Mouse (Mus musculus) G1E (cell line): ENCODE measurements around the gene Palm3. TPM values are rescaled to one million over a fixed set of nuclear protein-coding genes. Genes with fewer than 3 reads are reported as not detected.
A peak's percentile ranks its signal among the peaks of the same experiment; 100 is the strongest.

ENCODE experiments used
- ATAC-seq: 2 replicates; pipeline ENCODE4 v1.8.0; 2016; ENCODE audit warnings: mild to moderate bottlenecking; ENCODE audit not compliant: insufficient number of reproducible peaks, poor library complexity, low FRiP score, severe bottlenecking; ENCODE audit errors: extremely low read depth
- DNase-seq: peaks from one replicate; pipeline ENCODE4 v3.0.0; 2012; ENCODE audit warnings: low spot score
- H3K27me3 ChIP-seq: 2 replicates; pipeline ENCODE4 v1.6.1; 2012; ENCODE audit warnings: mild to moderate bottlenecking, low read length, inconsistent platforms; ENCODE audit not compliant: insufficient read depth
- H3K36me3 ChIP-seq: replicated peaks from 2 replicates; pipeline ENCODE3; 2012; ENCODE audit warnings: mild to moderate bottlenecking, inconsistent platforms
- H3K4me1 ChIP-seq: 2 replicates; pipeline ENCODE4 v1.6.1; 2012; ENCODE audit warnings: low read depth, low read length, inconsistent platforms, mixed read lengths; ENCODE audit not compliant: insufficient read depth
- H3K4me3 ChIP-seq: 2 replicates; pipeline ENCODE4 v1.5.1; 2012; ENCODE audit warnings: low read depth, mild to moderate bottlenecking, inconsistent platforms, low read length, moderate library complexity, mixed read lengths
- H3K9me3 ChIP-seq: replicated peaks from 2 replicates; pipeline ENCODE4 v1.6.1; 2012; ENCODE audit warnings: inconsistent platforms
- CTCF ChIP-seq: IDR thresholded peaks from 2 replicates; pipeline ENCODE4 v1.5.1; 2012; ENCODE audit warnings: low read depth, low read length, inconsistent platforms, mixed read lengths
- GATA1 ChIP-seq: IDR thresholded peaks from 2 replicates; pipeline ENCODE4 v1.6.1; 2012; ENCODE audit warnings: borderline replicate concordance, low read length, inconsistent platforms, mixed read lengths
- GATA2 ChIP-seq: IDR thresholded peaks from 2 replicates; pipeline ENCODE4 v1.6.1; 2012; ENCODE audit warnings: low read depth, low read length, inconsistent platforms, borderline replicate concordance
- POLR2AphosphoS5 ChIP-seq: IDR thresholded peaks from 2 replicates; pipeline ENCODE4 v1.6.1; 2012; ENCODE audit warnings: low read depth, low read length, inconsistent platforms; ENCODE audit not compliant: insufficient replicate concordance
- TAL1 ChIP-seq: conservative IDR thresholded peaks from 2 replicates; pipeline ENCODE4 v1.6.1; 2012; ENCODE audit warnings: low read depth, low read length, inconsistent platforms, mixed read lengths
- polyA plus RNA-seq: library from polyadenylated mRNA; stranded (reverse); fragments of >175 nt; gene quantifications from 2 replicates; pipeline ENCODE4 v1.2.3, GENCODE M21; 2012
- total RNA-seq, 2 experiments: library from RNA; stranded (forward) in 1 of 2; stranded (reverse) in 1 of 2; fragments of 200-1000 nt in 1 of 2; fragments of >200 nt in 1 of 2; fragmentation: Nextera tagmentation in 1 of 2; gene quantifications; 2 replicates each; pipeline ENCODE4 v1.2.3; 2014 to 2017

Palm3 gene
- total RNA-seq (2014; fragmentation: Nextera tagmentation) (not detected in 2 replicates), total RNA-seq (2017) (0.06 TPM in 1 of 2 replicates, not detected in the other), polyA plus RNA-seq (0.12 and 0.15 TPM in 2 replicates)

DNA sequence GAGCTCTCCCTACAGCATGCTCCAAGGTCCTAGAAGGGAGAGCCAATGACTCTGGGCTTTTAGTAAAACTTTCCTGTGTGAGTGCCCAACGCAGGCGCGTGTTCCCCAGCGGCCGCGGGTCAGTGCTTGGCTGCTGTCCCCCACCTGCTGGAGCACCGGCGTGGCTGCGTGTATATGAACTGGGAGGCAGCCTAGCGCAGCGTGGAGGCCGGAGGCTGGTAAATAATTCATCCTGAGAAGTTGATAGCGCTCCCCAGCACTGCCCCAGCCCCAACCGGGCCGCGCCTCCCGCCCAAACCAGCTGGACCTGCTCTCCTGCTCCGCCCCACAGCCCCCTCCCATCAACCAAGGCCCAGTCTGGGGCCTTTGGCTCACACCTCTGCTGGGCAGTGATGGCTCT is at the start of gene Palm3:
Gene Palm3 (plus strand): TSS at position 376 of the 400 bp plus-strand sequence.
- no peak for ATAC-seq
- TF ChIP-seq POLR2AphosphoS5: no peak
- TF ChIP-seq CTCF: no peak
- no peak for TF ChIP-seq TAL1
- no peak for TF ChIP-seq GATA1
- no peak for TF ChIP-seq GATA2
- peaks cover 24% of the 10 kb centered on the region for H3K27me3 ChIP-seq

DNA sequence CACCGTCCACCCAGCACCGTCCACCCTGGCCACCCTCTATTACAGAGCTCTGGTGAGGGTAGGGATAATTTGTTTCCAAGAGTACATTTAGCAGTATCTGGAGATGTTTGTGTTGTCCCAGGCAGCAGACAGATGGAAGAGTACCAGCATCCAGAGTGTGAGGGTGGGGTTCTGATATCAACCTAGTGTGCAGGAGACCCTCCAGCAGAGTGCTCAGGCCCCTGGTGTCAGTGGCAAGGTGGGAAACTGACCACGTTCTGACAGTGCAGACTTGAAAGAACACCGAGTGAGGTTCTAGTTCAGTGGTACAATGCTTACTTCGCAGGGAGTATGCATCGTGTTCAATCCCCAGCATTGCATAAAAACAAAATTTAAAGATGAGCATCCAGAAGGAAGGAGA is 49.6 kb upstream of the Palm3 start:
- Histone ChIP-seq H3K4me1 (peaks cover 36% of the 10 kb centered on the region), H3K9me3 (no peaks in the 10 kb centered on the region), H3K36me3 (peaks cover 71% of the 10 kb centered on the region), H3K4me3 (peak overlapping the region; percentile 98; the same call in 1 of the 2 replicates), H3K27me3 (no peaks in the 10 kb centered on the region)
- no peak for DNase-seq
- no peak for ATAC-seq
- TF ChIP-seq GATA2: no peak
- no peak for TF ChIP-seq GATA1
- no peak for TF ChIP-seq TAL1
- no peak for TF ChIP-seq POLR2AphosphoS5
- TF ChIP-seq CTCF: no peak

More for the DNA sequence above, at the start of gene Palm3:
- Histone ChIP-seq H3K36me3 (no peaks in the 10 kb centered on the region), H3K9me3 (no peaks in the 10 kb centered on the region), H3K4me1 (peaks cover 5% of the 10 kb centered on the region), H3K4me3 (no peak within 1 kb of the TSS)
- DNase-seq: no peak

DNA sequence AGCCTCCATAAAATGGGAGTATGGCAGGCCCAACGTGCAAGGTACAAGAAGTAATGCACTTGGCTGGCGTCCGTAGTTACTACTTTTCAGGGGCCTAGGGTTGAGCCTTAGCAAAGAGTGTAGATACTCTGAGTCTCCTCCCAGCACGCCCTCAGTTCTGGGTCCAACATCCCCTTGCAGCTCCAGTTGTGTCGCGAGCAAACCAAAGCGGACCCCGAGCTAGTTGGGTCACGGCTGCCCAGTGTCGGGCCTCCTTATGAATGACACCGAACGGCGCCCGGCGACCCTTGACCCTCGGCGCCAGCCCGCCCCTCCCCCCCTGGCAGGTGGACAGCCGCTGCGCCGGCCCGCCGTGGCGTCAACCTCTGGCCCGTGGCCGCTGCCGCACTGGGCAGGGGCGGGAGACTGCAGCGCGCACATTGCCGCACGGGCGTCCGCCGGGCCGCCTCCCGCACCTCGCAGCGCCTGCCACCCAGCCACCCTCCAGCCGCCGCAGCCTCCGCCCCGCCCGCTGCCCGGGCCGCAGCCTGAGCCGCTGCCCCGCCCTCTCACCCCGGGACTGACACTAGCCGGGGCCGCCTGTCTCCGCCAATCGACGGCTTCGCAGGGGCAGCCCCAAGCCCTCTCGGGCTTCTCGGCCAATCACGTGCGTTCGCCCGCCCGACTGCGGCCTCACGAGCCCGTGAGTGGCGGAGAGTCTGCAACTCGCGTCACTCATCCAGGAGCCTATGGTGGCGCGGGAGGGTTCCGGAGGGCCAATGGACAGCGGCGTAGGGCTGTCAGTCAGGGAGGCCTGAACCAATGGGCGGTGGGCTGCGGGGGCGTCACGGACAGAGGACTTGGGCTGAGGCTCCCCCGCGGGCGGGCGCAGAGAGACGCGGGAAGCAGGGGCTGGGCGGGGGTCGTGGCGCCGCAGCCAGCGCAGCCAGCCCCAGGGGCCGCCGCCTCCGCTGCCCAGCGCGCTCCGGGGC is 48.8 kb upstream of the Palm3 start, which contains the start of gene Prkaca:
Gene Prkaca (plus strand): TSS at position 844 of the 971 bp plus-strand sequence.
- Histone ChIP-seq H3K4me1 (peaks cover 43% of the 10 kb centered on the region), H3K9me3 (no peaks in the 10 kb centered on the region), H3K36me3 (peaks cover 71% of the 10 kb centered on the region), H3K27me3 (no peaks in the 10 kb centered on the region), H3K4me3 (peak within 1 kb of the TSS; percentile 98)
- ATAC-seq (peak; percentile 100), DNase-seq (peak; percentile 100)
- no peak for TF ChIP-seq POLR2AphosphoS5
- TF ChIP-seq TAL1: no peak
- TF ChIP-seq GATA2: no peak
- no peak for TF ChIP-seq CTCF
- no peak for TF ChIP-seq GATA1

DNA sequence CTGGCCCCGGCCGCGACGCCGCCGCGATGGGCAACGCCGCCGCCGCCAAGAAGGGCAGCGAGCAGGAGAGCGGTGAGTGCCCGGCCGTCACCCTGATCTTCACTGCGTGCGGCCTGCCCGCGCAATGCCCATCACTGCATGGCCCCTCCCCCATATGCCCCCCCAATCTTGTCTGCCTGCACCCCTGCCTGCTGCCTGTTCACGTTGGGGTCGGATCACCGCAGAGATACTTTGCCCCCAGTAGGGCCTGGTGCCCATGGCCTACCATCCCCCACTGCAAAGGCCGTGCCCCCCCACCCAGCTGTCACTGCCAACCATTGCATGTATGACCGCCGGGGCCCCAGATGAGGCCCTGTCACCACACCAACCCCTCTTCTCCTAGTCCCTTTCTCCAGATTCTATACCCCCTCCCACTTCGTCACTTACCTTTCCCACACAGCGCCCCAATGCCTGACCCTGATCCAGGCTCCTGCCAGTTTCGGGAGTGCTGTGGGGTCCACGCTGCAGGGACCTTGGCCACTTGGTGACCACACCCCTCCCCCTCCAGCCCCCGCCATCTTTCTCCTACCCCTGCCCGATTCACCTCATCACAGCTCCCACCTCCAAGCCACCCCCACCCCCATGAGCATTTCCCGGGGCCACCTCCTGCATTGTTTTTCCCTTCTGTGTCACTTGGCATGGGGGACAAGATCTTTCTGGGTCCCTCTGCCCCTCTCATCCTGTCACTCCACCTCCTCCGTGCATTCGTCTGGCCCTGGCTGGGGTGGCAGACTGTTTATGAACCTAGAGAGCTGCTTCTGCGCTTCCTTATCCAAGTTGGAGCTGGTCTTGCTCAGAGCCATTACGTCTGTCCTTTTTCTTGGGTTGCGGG is 47.9 kb upstream of the Palm3 start:
- ATAC-seq: no peak
- H3K4me1 ChIP-seq: peaks cover 51% of the 10 kb centered on the region
- peaks cover 71% of the 10 kb centered on the region for H3K36me3 ChIP-seq
- TF ChIP-seq GATA1 (no peak), CTCF (no peak), POLR2AphosphoS5 (no peak), GATA2 (no peak), TAL1 (no peak)
- H3K4me3 ChIP-seq: peak overlapping the region; percentile 98
- H3K9me3 ChIP-seq: no peaks in the 10 kb centered on the region
- no peaks in the 10 kb centered on the region for H3K27me3 ChIP-seq
- no peak for DNase-seq

DNA sequence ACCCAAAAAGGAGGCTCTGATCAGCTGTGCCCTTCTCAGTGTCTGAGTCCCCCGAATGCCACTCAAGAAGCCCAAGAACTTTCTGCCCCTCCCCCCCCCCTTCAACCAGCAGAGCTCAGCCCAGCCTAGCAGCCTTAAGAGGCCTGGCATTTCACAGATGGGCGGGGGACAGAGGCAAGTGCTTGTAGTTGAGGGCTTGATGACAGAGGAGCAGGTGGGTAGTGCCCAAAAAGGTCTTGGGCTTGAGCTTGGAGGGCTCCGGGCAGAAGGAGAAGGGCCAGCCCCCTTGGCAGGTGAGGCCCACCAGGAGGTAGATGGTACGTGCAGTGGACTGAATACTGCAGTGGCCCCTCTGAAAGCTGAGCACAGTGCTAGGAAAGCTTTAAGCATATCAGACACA is 46.8 kb upstream of the Palm3 start:
- Histone ChIP-seq H3K4me1 (peaks cover 53% of the 10 kb centered on the region), H3K9me3 (no peaks in the 10 kb centered on the region), H3K36me3 (peaks cover 70% of the 10 kb centered on the region), H3K4me3 (no peak overlapping the region), H3K27me3 (no peaks in the 10 kb centered on the region)
- DNase-seq (no peak), ATAC-seq (no peak)
- no peak for TF ChIP-seq CTCF
- TF ChIP-seq TAL1: no peak
- no peak for TF ChIP-seq POLR2AphosphoS5
- no peak for TF ChIP-seq GATA1
- no peak for TF ChIP-seq GATA2

DNA sequence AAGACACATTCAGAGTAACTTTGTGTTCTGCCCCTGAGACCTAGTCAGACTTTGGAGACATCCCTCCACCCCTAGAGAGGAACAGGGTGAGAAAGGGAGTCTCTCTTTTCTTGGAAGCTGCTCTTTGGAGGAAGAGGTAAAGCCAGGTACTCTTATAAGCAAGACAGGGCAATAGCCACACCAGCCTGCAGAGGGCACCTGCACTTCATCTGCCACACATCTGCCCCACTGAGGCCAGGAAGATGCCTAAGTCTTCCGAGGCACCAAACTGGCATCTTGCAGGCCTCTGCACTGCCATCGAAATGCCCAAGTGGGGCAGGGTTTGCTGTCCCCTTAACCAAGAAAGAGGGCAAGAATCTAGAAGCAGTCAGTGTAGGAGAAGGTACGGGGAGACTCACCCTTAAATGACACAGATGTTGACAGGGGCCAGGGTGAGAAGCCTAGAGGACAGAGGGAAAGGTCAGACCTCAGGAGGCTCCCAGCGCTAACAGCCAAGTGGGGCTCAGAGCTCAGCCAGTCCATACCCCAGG is 45.1 kb upstream of the Palm3 start:
- H3K4me1 ChIP-seq: peaks cover 49% of the 10 kb centered on the region
- H3K4me3 ChIP-seq: no peak overlapping the region
- no peaks in the 10 kb centered on the region for H3K9me3 ChIP-seq
- H3K27me3 ChIP-seq: no peaks in the 10 kb centered on the region
- H3K36me3 ChIP-seq: peaks cover 74% of the 10 kb centered on the region
- TF ChIP-seq GATA2: no peak
- TF ChIP-seq CTCF: no peak; the same call in 1 of the 2 replicates
- DNase-seq: no peak
- ATAC-seq: no peak
